22 mouse cellular contexts compared by ENCODE assay signal in genomic region chr9:60972201-60972910, GRCm38 (mm10).
DNase-seq lines count a peak whose midpoint lies in the region; ATAC-seq and TF ChIP-seq lines count a peak whose summit lies in the region.
"Had no signal": no experiment of that assay in that cellular context is flagged by ENCODE, and none has a peak within 500 bp of the region (broad histone marks: within the 10 kb centered on the region; RNA-seq: fewer than 3 reads in every experiment).

No protein-coding gene starts in this region.

- H3K9ac ChIP-seq in forebrain, embryonic 15.5 days (replicated peaks), result no peak overlapping the region
- no peak overlapping the region for H3K9ac ChIP-seq in forebrain, embryonic 11.5 days (ENCODE audit: low read length)
- no peak overlapping the region for H3K9ac ChIP-seq in midbrain, postnatal 0 days (replicated peaks; ENCODE audit: low read length, poor library complexity, severe bottlenecking)
- H3K9ac ChIP-seq in midbrain, embryonic 16.5 days (ENCODE audit: low read depth, low read length), result no peak overlapping the region
- H3K9ac ChIP-seq in stomach, postnatal 0 days (ENCODE audit: low read length), result no peak overlapping the region
- H3K9ac ChIP-seq: embryonic facial prominence, embryonic 15.5 days; liver, embryonic 15.5 days; lung, embryonic 15.5 days; midbrain, embryonic 15.5 days had no signal

- no peak for TF ChIP-seq EP300 in stomach, postnatal 0 days (optimal IDR thresholded peaks at IDR 0.05)

- no peaks in the 10 kb centered on the region for H3K36me3 ChIP-seq in forebrain, embryonic 15.5 days
- H3K36me3 ChIP-seq in forebrain, embryonic 11.5 days (ENCODE audit: control insufficient read depth, insufficient read depth, low read length), result no peaks in the 10 kb centered on the region
- no peaks in the 10 kb centered on the region for H3K36me3 ChIP-seq in midbrain, postnatal 0 days (ENCODE audit: insufficient read depth, low read length)
- H3K36me3 ChIP-seq in midbrain, embryonic 16.5 days (ENCODE audit: control insufficient read depth, insufficient read depth, low read length), result no peaks in the 10 kb centered on the region
- H3K36me3 ChIP-seq in stomach, postnatal 0 days (ENCODE audit: control insufficient read depth, insufficient read depth, low read length), result no peaks in the 10 kb centered on the region
- H3K36me3 ChIP-seq: embryonic facial prominence, embryonic 15.5 days; limb, embryonic 10.5 days; liver, embryonic 15.5 days; lung, embryonic 15.5 days; midbrain, embryonic 15.5 days had no signal

- H3K27me3 ChIP-seq in forebrain, embryonic 15.5 days, result no peaks in the 10 kb centered on the region
- no peaks in the 10 kb centered on the region for H3K27me3 ChIP-seq in forebrain, embryonic 11.5 days (ENCODE audit: control insufficient read depth, insufficient read depth, low read length)
- peaks cover 8% of the 10 kb centered on the region; the same call in 1 of the 2 replicates for H3K27me3 ChIP-seq in midbrain, postnatal 0 days (ENCODE audit: insufficient read depth, low read length)
- no peaks in the 10 kb centered on the region; the same call in 1 of the 2 replicates for H3K27me3 ChIP-seq in midbrain, embryonic 16.5 days (ENCODE audit: control insufficient read depth, insufficient read depth, low read depth, low read length)
- no peaks in the 10 kb centered on the region for H3K27me3 ChIP-seq in stomach, postnatal 0 days (ENCODE audit: control insufficient read depth, insufficient read depth, low read length)
- H3K27me3 ChIP-seq: embryonic facial prominence, embryonic 15.5 days; liver, embryonic 15.5 days; lung, embryonic 15.5 days; midbrain, embryonic 15.5 days had no signal

- 55% methylated on average over 9 of the region's 9 CpGs for WGBS in forebrain, embryonic 15.5 days
- 75% methylated on average over 9 of the region's 9 CpGs for WGBS in forebrain, embryonic 11.5 days
- WGBS in midbrain, postnatal 0 days, result 72% methylated on average over 9 of the region's 9 CpGs
- whole genome bisulfite sequencing in midbrain, embryonic 16.5 days, result 74% methylated on average over 9 of the region's 9 CpGs
- WGBS in stomach, postnatal 0 days, result 72% methylated on average over 9 of the region's 9 CpGs

- no peak for DNase-seq in forebrain, embryonic 11.5 days (ENCODE audit: low spot score)
- DNase-seq in midbrain, postnatal 0 days (ENCODE audit: low spot score), result peak; percentile 58
- peak; percentile 21 for DNase-seq in adipocyte (ENCODE audit: low spot score)
- DNase-seq in stomach, postnatal 0 days (ENCODE audit: low spot score), result no peak
- DNase-seq in right cerebral cortex, postnatal 36 days (ENCODE audit: low spot score in 2 of 2), result no peak
- no peak for DNase-seq in frontal cortex, postnatal 14 days (ENCODE audit: low spot score in 2 of 2)
- DNase-seq: adrenal gland, adult 8-10 months; cerebellum, adult 8-10 months; gastrocnemius, postnatal 10 days; heart, adult 2 months; heart, postnatal 36 days; kidney, adult 18-20 months; liver; lung, postnatal 36 days had no signal

- H3K9me3 ChIP-seq in forebrain, embryonic 15.5 days, result no peaks in the 10 kb centered on the region
- no peaks in the 10 kb centered on the region for H3K9me3 ChIP-seq in forebrain, embryonic 11.5 days (ENCODE audit: control insufficient read depth, low read length)
- no peaks in the 10 kb centered on the region for H3K9me3 ChIP-seq in midbrain, postnatal 0 days (ENCODE audit: low read length)
- no peaks in the 10 kb centered on the region for H3K9me3 ChIP-seq in midbrain, embryonic 16.5 days (replicated peaks; ENCODE audit: control insufficient read depth, low read length, poor library complexity, severe bottlenecking)
- no peaks in the 10 kb centered on the region for H3K9me3 ChIP-seq in stomach, postnatal 0 days (ENCODE audit: control insufficient read depth, low read length)
- H3K9me3 ChIP-seq: embryonic facial prominence, embryonic 15.5 days; limb, embryonic 10.5 days; liver, embryonic 15.5 days; lung, embryonic 15.5 days; midbrain, embryonic 15.5 days had no signal

- no peak overlapping the region for H3K27ac ChIP-seq in forebrain, embryonic 15.5 days (replicated peaks)
- H3K27ac ChIP-seq in forebrain, embryonic 11.5 days (ENCODE audit: low read depth, low read length), result no peak overlapping the region
- H3K27ac ChIP-seq in midbrain, postnatal 0 days (ENCODE audit: low read depth, low read length), result no peak overlapping the region
- H3K27ac ChIP-seq in midbrain, embryonic 16.5 days (ENCODE audit: low read length), result no peak overlapping the region
- H3K27ac ChIP-seq in stomach, postnatal 0 days (replicated peaks), result no peak overlapping the region
- H3K27ac ChIP-seq: embryonic facial prominence, embryonic 15.5 days; heart, adult 2 months; left cerebral cortex, adult 2 months; limb, embryonic 10.5 days; liver, embryonic 15.5 days; lung, embryonic 15.5 days; midbrain, embryonic 15.5 days had no signal

- H3K4me2 ChIP-seq in forebrain, embryonic 15.5 days (replicated peaks), result no peak overlapping the region
- no peak overlapping the region for H3K4me2 ChIP-seq in forebrain, embryonic 11.5 days (ENCODE audit: low read depth, low read length, severe bottlenecking)
- no peak overlapping the region for H3K4me2 ChIP-seq in midbrain, postnatal 0 days (ENCODE audit: low read depth, low read length, poor library complexity, severe bottlenecking)
- no peak overlapping the region for H3K4me2 ChIP-seq in midbrain, embryonic 16.5 days (ENCODE audit: low read length)
- H3K4me2 ChIP-seq in stomach, postnatal 0 days (replicated peaks; ENCODE audit: low read depth), result no peak overlapping the region
- H3K4me2 ChIP-seq: embryonic facial prominence, embryonic 15.5 days; liver, embryonic 15.5 days; lung, embryonic 15.5 days; midbrain, embryonic 15.5 days had no signal

- H3K4me1 ChIP-seq in forebrain, embryonic 15.5 days, result peaks cover 16% of the 10 kb centered on the region
- H3K4me1 ChIP-seq in forebrain, embryonic 11.5 days (replicated peaks; ENCODE audit: control insufficient read depth, insufficient read depth, low read length), result no peaks in the 10 kb centered on the region
- no peaks in the 10 kb centered on the region for H3K4me1 ChIP-seq in midbrain, postnatal 0 days (ENCODE audit: insufficient read depth, low read length)
- peaks cover 2% of the 10 kb centered on the region; the same call in 1 of the 2 replicates for H3K4me1 ChIP-seq in midbrain, embryonic 16.5 days (ENCODE audit: control insufficient read depth, insufficient read depth, low read length)
- no peaks in the 10 kb centered on the region for H3K4me1 ChIP-seq in stomach, postnatal 0 days (replicated peaks; ENCODE audit: control insufficient read depth, insufficient read depth)
- H3K4me1 ChIP-seq: liver, embryonic 15.5 days; lung, embryonic 15.5 days; midbrain, embryonic 15.5 days had no signal

- TF ChIP-seq CTCF in midbrain, postnatal 0 days (IDR thresholded peaks at IDR 0.05), result no peak
- no peak for TF ChIP-seq CTCF in stomach, postnatal 0 days (IDR thresholded peaks at IDR 0.05; ENCODE audit: low read depth)

- no peak overlapping the region for H3K4me3 ChIP-seq in forebrain, embryonic 15.5 days
- no peak overlapping the region for H3K4me3 ChIP-seq in forebrain, embryonic 11.5 days (ENCODE audit: low read depth, low read length)
- H3K4me3 ChIP-seq in midbrain, postnatal 0 days (ENCODE audit: low read depth, low read length), result no peak overlapping the region
- H3K4me3 ChIP-seq in midbrain, embryonic 16.5 days (ENCODE audit: low read depth, low read length), result no peak overlapping the region
- no peak overlapping the region for H3K4me3 ChIP-seq in stomach, postnatal 0 days (ENCODE audit: low read depth, low read length)
- H3K4me3 ChIP-seq: embryonic facial prominence, embryonic 15.5 days; heart, adult 2 months; left cerebral cortex, adult 2 months; limb, embryonic 10.5 days; liver, embryonic 15.5 days; lung, embryonic 15.5 days; midbrain, embryonic 15.5 days had no signal

- ATAC-seq in forebrain, embryonic 15.5 days (replicated peaks), result 0 out of 2 replicates have a peak, but pooled peaks have one; percentile 26
- ATAC-seq in forebrain, embryonic 11.5 days (replicated peaks; ENCODE audit: low FRiP score), result no peak
- ATAC-seq in midbrain, postnatal 0 days (ENCODE audit: low FRiP score), result no peak
- ATAC-seq in midbrain, embryonic 16.5 days, result no peak
- ATAC-seq in stomach, postnatal 0 days (ENCODE audit: low FRiP score, low TSS enrichment), result 0 out of 2 replicates have a peak, but pooled peaks have one; percentile 59
- ATAC-seq: midbrain, embryonic 15.5 days had no signal

Comparison
In these comparisons a context has a peak if more than half of its experiments do, and no peak if none do; other contexts are left out.
1. ATAC-seq: peak in forebrain, embryonic 15.5 days (single experiment) and stomach, postnatal 0 days (single experiment); none in forebrain, embryonic 11.5 days (single experiment), midbrain, postnatal 0 days (single experiment) and midbrain, embryonic 16.5 days (single experiment).
2. DNase-seq: peak in midbrain, postnatal 0 days (single experiment) and adipocyte (single experiment); none in forebrain, embryonic 11.5 days (single experiment), stomach, postnatal 0 days (single experiment), right cerebral cortex, postnatal 36 days (0 of 2) and frontal cortex, postnatal 14 days (0 of 2).